Mouse (Mus musculus) large intestine, adult 2 months (tissue): Measurements from ENCODE around the gene Lmo7. TPM values are rescaled to one million over a fixed set of nuclear protein-coding genes. Genes with fewer than 3 reads are reported as not detected.

Experiments used
- DNase-seq: peaks from one replicate; pipeline ENCODE4 v3.0.0-alpha.2; 2012; ENCODE audit warnings: low read depth, low spot score
- WGBS: fragments of 180-500 bp; shearing (Covaris S2); methylation state at CpG from one replicate; pipeline ENCODE4 v1.1.7; 2018; 5-methylcytosine and 5-hydroxymethylcytosine counted together
- polyA plus RNA-seq: library from polyadenylated mRNA; depleted of rRNA; stranded (reverse); fragments of >200 nt; gene quantifications from 2 replicates; pipeline ENCODE4 v1.2.3, GENCODE M21; 2012

The Lmo7 gene
- polyA plus RNA-seq, 1 experiment: 56.0 TPM

GRCm38 (mm10) chr14:101776296-101777128 is 46.8 kb downstream of the Lmo7 start:
- WGBS: 66% methylated on average over 4 of the region's 4 CpGs
- DNase-seq: no peak

DNA sequence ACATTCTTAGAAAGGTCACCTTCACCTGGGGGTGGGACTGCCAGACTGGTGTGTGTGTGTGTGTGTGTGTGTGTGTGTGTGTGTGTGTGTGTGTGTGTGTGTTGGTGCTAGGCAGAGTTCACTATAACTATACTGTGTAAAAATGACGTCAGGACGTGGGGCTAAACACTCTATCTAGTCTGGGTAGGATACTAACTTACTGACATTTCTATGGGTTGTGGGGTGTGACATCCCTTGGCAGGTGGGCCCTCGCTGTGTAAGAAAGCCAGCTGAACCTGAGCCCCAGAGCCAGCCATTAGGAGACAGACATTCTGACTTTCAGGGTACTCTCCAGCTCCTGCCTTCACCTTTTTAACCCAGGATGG is 47.4 kb downstream of the Lmo7 start:
- no peak for DNase-seq
- 84% methylated on average over 3 of the region's 3 CpGs for WGBS

GRCm38 (mm10) chr14:101778426-101778825 is 48.7 kb downstream of the Lmo7 start:
- no peak for DNase-seq
- WGBS: 95% methylated on average over 3 of the region's 3 CpGs

DNA sequence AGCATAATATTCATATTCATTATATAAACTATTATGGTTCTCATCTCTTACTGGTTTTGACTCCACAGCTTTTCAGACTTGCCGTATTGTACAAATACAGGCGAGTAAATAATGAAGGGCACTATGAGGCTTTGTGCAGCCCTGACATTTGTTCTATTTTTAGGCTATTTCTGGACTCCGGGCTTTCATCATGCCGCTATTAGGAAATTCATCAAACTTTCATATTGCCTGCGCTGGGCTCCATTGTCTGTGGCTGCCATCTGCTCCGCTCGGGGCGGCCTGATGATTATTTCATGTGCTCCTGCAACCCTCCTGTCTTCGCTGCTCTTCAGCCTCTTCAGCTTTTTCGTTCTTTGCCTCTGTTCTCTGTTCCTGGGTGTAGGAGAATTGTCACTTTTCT is 50.3 kb downstream of the Lmo7 start:
- DNase-seq: no peak
- 92% methylated on average over 10 of the region's 10 CpGs for WGBS

- WGBS: 45% methylated on average over 11 of the region's 11 CpGs
- no peak for DNase-seq
These were observed 51.5 kb downstream of the Lmo7 start for GRCm38 (mm10) chr14:101781219-101781618.

DNA sequence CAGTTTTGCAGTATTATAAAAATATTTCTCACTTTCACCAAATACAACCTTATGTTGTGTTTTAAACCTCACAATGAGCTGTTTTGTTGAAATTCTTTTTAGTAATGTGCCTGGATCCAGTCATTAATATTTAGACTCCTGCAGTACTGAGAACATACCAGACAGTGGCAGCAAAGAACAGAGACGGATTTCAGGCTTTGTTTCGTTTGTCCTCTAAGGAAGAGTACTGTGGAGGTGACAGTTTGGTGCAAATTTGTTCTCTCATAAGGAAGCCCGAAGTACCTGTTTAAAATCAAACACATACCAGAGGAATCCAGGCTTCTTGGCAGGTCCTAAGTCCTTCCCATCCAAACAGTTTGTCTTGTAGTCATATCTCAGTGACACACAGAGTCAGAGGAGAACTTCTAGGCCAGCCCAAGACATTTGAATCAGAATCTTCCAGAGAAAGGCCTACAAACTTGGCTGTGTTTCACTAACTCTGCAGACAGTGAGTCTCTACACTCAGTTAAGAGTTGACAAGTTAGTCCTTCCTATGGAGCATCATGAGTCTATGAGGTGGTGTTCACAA is 52.3 kb downstream of the Lmo7 start:
- WGBS: 4% methylated on average over 3 of the region's 3 CpGs
- DNase-seq: no peak

DNA sequence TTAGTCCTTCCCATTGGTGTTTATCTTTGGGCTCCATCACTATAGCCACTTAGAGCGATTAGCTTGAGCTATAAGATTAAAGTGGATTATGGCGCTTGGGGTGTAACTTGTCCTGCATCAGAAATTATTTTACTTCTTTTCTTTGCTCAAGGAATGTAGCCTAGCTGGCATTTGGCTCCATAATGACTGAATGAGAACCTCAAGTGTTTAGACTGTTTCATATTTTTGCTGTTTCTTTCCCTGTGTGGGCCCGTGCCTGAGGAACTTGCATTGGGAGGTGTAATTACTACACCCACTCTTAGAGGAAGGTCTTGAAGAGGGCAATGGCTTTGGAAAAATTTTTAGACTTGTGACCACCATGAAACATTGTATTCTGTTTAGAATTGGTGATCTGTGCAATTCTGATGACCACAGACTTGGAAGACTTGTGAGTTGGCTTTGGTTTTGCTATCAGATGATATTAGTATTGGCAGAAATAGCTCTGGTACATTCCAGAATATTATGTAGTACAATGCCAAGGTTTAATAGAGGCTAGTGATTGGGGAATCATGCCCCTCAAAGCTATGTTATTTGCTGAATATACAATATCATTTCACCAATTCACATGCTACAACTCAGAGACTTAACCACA is 54.7 kb downstream of the Lmo7 start:
- DNase-seq: no peak
- 89% methylated on average over 3 of the region's 3 CpGs for WGBS

DNA sequence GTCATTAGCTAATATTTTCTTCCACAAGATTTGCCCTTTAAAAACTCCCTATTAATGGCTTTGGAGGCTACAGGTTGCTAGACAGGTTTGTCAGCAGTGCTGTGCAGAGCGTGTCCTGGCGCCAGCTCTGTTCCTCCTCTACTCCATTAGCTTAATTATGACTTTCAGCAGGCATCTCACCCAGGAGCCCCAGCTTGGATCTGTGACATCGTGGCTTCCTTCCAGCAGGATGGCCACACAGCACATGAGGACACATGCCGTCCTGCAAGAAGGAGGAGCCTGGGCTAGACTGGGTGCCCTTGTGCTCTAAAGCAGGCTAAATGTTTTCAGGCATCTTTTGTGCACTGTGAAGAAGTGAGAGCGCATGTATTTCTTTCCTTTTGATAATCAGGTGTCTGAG is 58.1 kb downstream of the Lmo7 start:
- no peak for DNase-seq
- WGBS: 30% methylated on average over 5 of the region's 5 CpGs

GRCm38 (mm10) chr14:101788475-101788874 is 58.7 kb downstream of the Lmo7 start:
- no peak for DNase-seq
- 33% methylated on average over 3 of the region's 6 CpGs for WGBS

GRCm38 (mm10) chr14:101794553-101795177 is 64.9 kb downstream of the Lmo7 start:
- WGBS: 83% methylated on average over 10 of the region's 10 CpGs
- no peak for DNase-seq

DNA sequence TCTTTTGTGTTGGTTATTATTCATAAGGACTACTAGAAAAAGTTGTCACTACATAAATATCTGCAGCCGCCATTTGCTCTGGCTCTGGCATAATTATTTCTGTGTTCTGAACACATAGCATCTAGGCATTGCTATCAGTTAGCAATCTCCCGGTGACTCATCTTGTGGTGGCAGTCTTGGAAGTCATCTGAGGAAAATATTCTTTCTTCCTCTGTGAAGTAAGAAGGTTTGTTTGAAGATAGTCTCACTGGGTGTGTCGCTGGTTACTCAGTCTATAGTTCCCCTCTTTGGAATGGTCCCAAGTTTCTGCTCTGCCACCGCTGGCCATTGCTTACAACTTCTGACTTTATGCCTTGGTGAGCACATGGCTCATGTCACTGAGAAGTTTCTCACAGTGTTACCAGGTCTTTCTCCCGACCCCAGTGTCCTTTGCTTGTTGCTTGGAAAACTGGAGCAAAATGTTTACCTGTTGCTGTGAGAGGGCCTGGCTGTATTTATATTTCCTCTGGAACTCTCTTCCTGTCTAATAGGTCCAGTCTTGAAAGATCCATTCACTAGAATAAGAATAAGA is 68.3 kb downstream of the Lmo7 start:
- 26% methylated on average over 5 of the region's 5 CpGs for WGBS
- peak; percentile 68 for DNase-seq

GRCm38 (mm10) chr14:101798766-101799165 is 69.0 kb downstream of the Lmo7 start:
- 95% methylated on average over 2 of the region's 2 CpGs for WGBS
- DNase-seq: no peak

DNA sequence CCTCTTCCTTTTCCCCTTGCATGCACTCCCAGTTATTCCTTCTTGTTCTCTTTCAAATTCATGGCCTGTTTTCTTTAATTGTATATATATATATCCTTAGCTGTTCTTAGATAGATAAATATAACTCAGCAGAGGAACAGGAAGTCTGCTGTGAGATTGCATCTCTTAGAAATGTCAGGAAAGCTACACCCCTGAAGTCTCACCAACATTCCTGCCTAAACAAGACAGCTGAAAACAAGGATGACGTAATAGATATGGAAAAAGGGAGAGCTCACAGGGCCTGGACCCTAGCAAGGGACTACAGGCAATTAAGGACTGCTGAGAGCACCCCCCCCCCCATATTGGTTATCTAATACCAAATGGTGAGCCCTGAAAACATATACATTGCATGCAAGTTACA is 71.9 kb downstream of the Lmo7 start:
- 84% methylated on average over 1 of the region's 1 CpGs for WGBS
- no peak for DNase-seq

DNA sequence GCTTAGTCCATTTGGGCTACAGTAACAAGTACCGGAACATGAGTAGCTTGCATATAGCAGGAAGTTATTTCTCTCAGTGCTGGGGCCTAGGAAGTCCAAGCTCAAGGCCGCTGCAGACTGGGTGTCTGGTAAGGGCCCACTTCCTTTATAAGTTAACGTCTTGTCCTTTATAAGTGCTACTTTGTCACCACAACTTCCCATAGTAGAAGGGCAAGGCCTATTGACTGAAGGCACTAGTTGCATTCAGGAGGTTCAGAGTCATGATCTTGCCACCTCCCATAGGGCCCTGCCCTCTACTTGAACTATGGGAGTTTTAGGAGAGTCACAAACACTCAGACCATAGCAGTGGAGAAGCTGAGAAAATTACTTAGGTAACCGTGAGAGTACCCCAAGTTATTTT is 74.4 kb downstream of the Lmo7 start:
- no peak for DNase-seq
- 52% methylated on average over 4 of the region's 4 CpGs for WGBS

DNA sequence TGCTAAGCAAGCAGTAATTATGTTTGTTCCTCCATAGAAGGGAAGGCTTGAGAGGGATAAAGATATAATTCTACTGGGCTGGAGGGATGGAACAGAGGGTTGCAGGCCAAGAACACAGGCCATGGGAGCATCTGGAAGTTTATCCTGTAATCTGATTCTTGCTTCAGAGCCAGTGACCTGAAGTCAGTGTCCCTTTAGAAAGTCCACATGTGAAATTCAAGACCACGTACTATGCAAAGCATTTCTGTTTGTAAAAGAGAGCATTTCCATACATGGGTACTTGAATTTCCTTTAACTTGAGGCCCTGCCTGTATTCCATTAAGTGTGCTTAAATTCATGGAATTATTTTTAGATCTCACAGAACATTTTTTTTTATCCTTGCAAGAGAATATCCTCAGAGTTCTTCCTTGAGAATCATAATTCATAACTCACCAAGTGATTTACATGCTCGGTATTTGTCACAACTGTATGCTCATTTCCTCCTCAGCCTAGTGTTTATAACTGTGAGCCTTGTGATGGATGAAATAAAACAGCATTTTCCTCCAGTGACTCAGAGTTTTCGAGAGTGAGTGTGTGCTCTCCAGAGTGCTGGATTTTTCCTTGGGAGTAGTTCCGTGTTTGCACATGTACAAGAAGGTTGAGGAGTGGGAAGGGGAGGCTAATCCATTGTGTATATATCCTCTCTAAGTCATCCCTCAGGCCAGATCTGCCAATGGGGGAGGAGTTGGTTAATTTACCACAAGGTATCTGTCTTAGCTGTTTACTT is 75.0 kb downstream of the Lmo7 start:
- WGBS: 24% methylated on average over 4 of the region's 4 CpGs
- peak; percentile 77 for DNase-seq

GRCm38 (mm10) chr14:101805328-101805697 is 75.6 kb downstream of the Lmo7 start:
- WGBS: 28% methylated on average over 7 of the region's 7 CpGs
- no peak for DNase-seq

- WGBS: 71% methylated on average over 5 of the region's 5 CpGs
- no peak for DNase-seq
These were observed 76.3 kb downstream of the Lmo7 start for GRCm38 (mm10) chr14:101806058-101806457.

- 88% methylated on average over 4 of the region's 4 CpGs for WGBS
- no peak for DNase-seq
These were observed 76.8 kb downstream of the Lmo7 start for GRCm38 (mm10) chr14:101806607-101807006.

- no peak for DNase-seq
- WGBS: 83% methylated on average over 5 of the region's 5 CpGs
These were observed 86.7 kb downstream of the Lmo7 start for GRCm38 (mm10) chr14:101816450-101816849.

DNA sequence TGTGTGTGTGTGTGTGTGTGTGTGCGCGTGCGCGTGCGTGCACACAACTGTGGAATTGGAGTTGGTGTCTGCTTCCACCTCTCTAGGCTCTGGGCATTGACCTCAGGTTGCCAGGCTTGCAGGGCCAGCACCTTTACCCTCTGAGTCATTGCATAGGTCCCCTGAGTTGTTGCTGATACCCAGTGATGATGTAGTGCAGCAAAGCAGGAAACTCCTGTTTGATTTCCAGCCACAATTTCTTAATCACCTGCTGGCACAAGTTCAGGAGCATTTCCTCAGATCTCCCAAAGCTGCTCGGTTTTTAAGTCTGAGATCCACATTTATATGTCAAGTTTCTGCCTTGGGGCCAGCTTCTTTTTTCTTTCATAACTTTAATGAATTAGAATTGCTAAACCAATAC is 92.6 kb downstream of the Lmo7 start:
- 80% methylated on average over 6 of the region's 6 CpGs for WGBS
- DNase-seq: no peak
